Mouse (Mus musculus) midbrain, embryonic 16.5 days (tissue): ENCODE data around the gene Crabp1. TPM values are rescaled to one million over a fixed set of nuclear protein-coding genes. Genes with fewer than 3 reads are reported as not detected.

Experiments
- ATAC-seq: fragments of 200-750 bp; cut with Nextera tagmentation; 2 replicates; pipeline ENCODE4 v1.8.0; 2017; ENCODE audit warnings: moderate TSS enrichment
- H3K27ac ChIP-seq: fragments of 300-500 bp; sonication (generic); 2 replicates; pipeline ENCODE4 v1.5.1; 2014; ENCODE audit warnings: mild to moderate bottlenecking, low read length, mixed read lengths
- H3K27me3 ChIP-seq: fragments of 300-500 bp; sonication (generic); 2 replicates; pipeline ENCODE4 v1.6.1; 2014; ENCODE audit warnings: low read depth, low read length, mixed read lengths; ENCODE audit not compliant: control insufficient read depth, insufficient read depth
- H3K36me3 ChIP-seq: fragments of 300-500 bp; sonication (generic); 2 replicates; pipeline ENCODE4 v1.6.1; 2014; ENCODE audit warnings: mild to moderate bottlenecking, low read length, moderate library complexity, mixed read lengths; ENCODE audit not compliant: control insufficient read depth, insufficient read depth
- H3K4me1 ChIP-seq: fragments of 300-500 bp; sonication (generic); 2 replicates; pipeline ENCODE4 v1.6.1; 2014; ENCODE audit warnings: mild to moderate bottlenecking, low read length, mixed read lengths; ENCODE audit not compliant: control insufficient read depth, insufficient read depth
- H3K4me2 ChIP-seq: fragments of 300-500 bp; sonication (generic); 2 replicates; pipeline ENCODE4 v1.6.1; 2014; ENCODE audit warnings: mild to moderate bottlenecking, low read length, mixed read lengths
- H3K4me3 ChIP-seq: fragments of 300-500 bp; sonication (generic); 2 replicates; pipeline ENCODE4 v1.5.1; 2014; ENCODE audit warnings: low read depth, mild to moderate bottlenecking, low read length, moderate library complexity, mixed read lengths
- H3K9ac ChIP-seq: fragments of 300-500 bp; sonication (generic); 2 replicates; pipeline ENCODE4 v1.6.1; 2014; ENCODE audit warnings: low read depth, low read length, mixed read lengths
- H3K9me3 ChIP-seq: fragments of 300-500 bp; sonication (generic); replicated peaks from 2 replicates; pipeline ENCODE4 v1.6.1; 2014; ENCODE audit warnings: mild to moderate bottlenecking, low read length, mixed read lengths; ENCODE audit not compliant: control insufficient read depth, poor library complexity, severe bottlenecking
- WGBS: fragments of 180-500 bp; shearing (Covaris S2); extraction: QIAGEN DNeasy Blood & Tissue Kit; methylation state at CpG from one replicate; pipeline ENCODE4 v1.1.7; 2014; 5-methylcytosine and 5-hydroxymethylcytosine counted together
- polyA plus RNA-seq: library from polyadenylated mRNA; unstranded; fragments of >200 nt; fragmentation: Nextera tagmentation; extraction: Ambion mirVana; gene quantifications from 2 replicates; pipeline ENCODE4 v1.2.1, GENCODE M21; 2015

The Crabp1 gene
- polyA plus RNA-seq, 1 experiment from 2014 or later: 19.3 TPM

- Histone ChIP-seq H3K36me3 (no peaks in the 10 kb centered on the region), H3K4me2 (no peak overlapping the region), H3K27me3 (no peaks in the 10 kb centered on the region), H3K9ac (no peak overlapping the region), H3K27ac (no peak overlapping the region), H3K4me1 (no peaks in the 10 kb centered on the region), H3K4me3 (no peak overlapping the region), H3K9me3 (no peaks in the 10 kb centered on the region)
- whole genome bisulfite sequencing: 61% methylated on average over 5 of the region's 5 CpGs
- peak; percentile 66; the same call in 1 of the 2 replicates for ATAC-seq
These were observed 57.0 kb downstream of the Crabp1 start for GRCm38 (mm10) chr9:54821442-54822100.

Other genes starting within 250 kb of the Crabp1 start
- gene Sh2d7, start 225.8 kb upstream of the Crabp1 start, polyA plus RNA-seq: not detected in 2 replicates
- 54.6 and 60.3 TPM in 2 replicates for gene Cib2, start 204.5 kb upstream of the Crabp1 start, polyA plus RNA-seq
- 148 and 165 TPM in 2 replicates for gene Idh3a, start 178.4 kb upstream of the Crabp1 start, polyA plus RNA-seq
- gene Acsbg1, start 102.9 kb upstream of the Crabp1 start, polyA plus RNA-seq: 20.6 and 33.4 TPM in 2 replicates
- gene Dnaja4, start 65.9 kb upstream of the Crabp1 start, polyA plus RNA-seq: 7.4 and 8.4 TPM in 2 replicates
- gene Wdr61, start 30.2 kb upstream of the Crabp1 start, polyA plus RNA-seq: 90.0 and 91.9 TPM in 2 replicates
- gene Ireb2, start 99.0 kb downstream of the Crabp1 start, polyA plus RNA-seq: 38.9 and 46.3 TPM in 2 replicates
- 1.8 and 2.2 TPM in 2 replicates for gene Hykk, start 152.5 kb downstream of the Crabp1 start, polyA plus RNA-seq
- 251 and 256 TPM in 2 replicates for gene Psma4, start 186.0 kb downstream of the Crabp1 start, polyA plus RNA-seq
- 0.67 and 1.2 TPM in 2 replicates for gene AY074887, start 186.2 kb downstream of the Crabp1 start, polyA plus RNA-seq
- 1.9 and 2.7 TPM in 2 replicates for gene Chrna5, start 216.1 kb downstream of the Crabp1 start, polyA plus RNA-seq